Mouse (Mus musculus) lung, adult 2 months (tissue): Measurements from ENCODE around the gene Pskh1.

ENCODE experiments used
- CTCF ChIP-seq: fragments of 200-500 bp; IDR thresholded peaks from 2 replicates; pipeline ENCODE4 v1.5.1; 2011; ENCODE audit warnings: mild to moderate bottlenecking, low read length, control low read depth; ENCODE audit not compliant: insufficient read depth
- POLR2A ChIP-seq: fragments of 200-500 bp; IDR thresholded peaks from 2 replicates; pipeline ENCODE4 v1.6.1; 2011; ENCODE audit warnings: low read depth, mild to moderate bottlenecking, control low read depth, low read length, borderline replicate concordance; ENCODE audit errors: extremely low read depth

GRCm38 (mm10) chr8:105853178-105853577 is 47.1 kb upstream of the Pskh1 start, which contains the start of gene Cenpt:
- TF ChIP-seq CTCF (no peak), POLR2A (no peak)
